Mouse (Mus musculus) neural tube, embryonic 14.5 days (tissue): ENCODE data around the gene Nfib. TPM values are rescaled to one million over a fixed set of nuclear protein-coding genes. Genes with fewer than 3 reads are reported as not detected.

ENCODE experiments used
- ATAC-seq: fragments of 200-750 bp; cut with Nextera tagmentation; 2 replicates; pipeline ENCODE4 v1.8.0; 2017; ENCODE audit warnings: low read depth, mild to moderate bottlenecking, moderate TSS enrichment, moderate library complexity
- H3K27ac ChIP-seq: fragments of 300-500 bp; sonication (generic); 2 replicates; pipeline ENCODE4 v1.5.1; 2014; ENCODE audit warnings: low read depth, mild to moderate bottlenecking, control low read depth, low read length, moderate library complexity, mixed read lengths
- H3K27me3 ChIP-seq: fragments of 300-500 bp; sonication (generic); 2 replicates; pipeline ENCODE4 v1.6.1; 2014; ENCODE audit warnings: low read length; ENCODE audit not compliant: control insufficient read depth, insufficient read depth
- H3K36me3 ChIP-seq: fragments of 300-500 bp; sonication (generic); 2 replicates; pipeline ENCODE4 v1.6.1; 2014; ENCODE audit warnings: low read length, mixed read lengths; ENCODE audit not compliant: control insufficient read depth, insufficient read depth
- H3K4me1 ChIP-seq: fragments of 300-500 bp; sonication (generic); 2 replicates; pipeline ENCODE4 v1.6.1; 2014; ENCODE audit warnings: low read length; ENCODE audit not compliant: control insufficient read depth, insufficient read depth
- H3K4me2 ChIP-seq: fragments of 300-500 bp; sonication (generic); 2 replicates; pipeline ENCODE4 v1.6.1; 2014; ENCODE audit warnings: mild to moderate bottlenecking, low read depth, low read length, control low read depth
- H3K4me3 ChIP-seq: fragments of 300-500 bp; sonication (generic); 2 replicates; pipeline ENCODE4 v1.5.1; 2014; ENCODE audit warnings: low read depth, low read length, control low read depth, mixed read lengths
- H3K9ac ChIP-seq: fragments of 300-500 bp; sonication (generic); replicated peaks from 2 replicates; pipeline ENCODE4 v1.6.1; 2014; ENCODE audit warnings: low read depth, mild to moderate bottlenecking, control low read depth, low read length, mixed read lengths
- H3K9me3 ChIP-seq: fragments of 300-500 bp; sonication (generic); 2 replicates; pipeline ENCODE4 v1.6.1; 2016; ENCODE audit warnings: low read length; ENCODE audit not compliant: control insufficient read depth
- WGBS: fragments of 180-500 bp; shearing (Covaris S2); extraction: QIAGEN DNeasy Blood & Tissue Kit; methylation state at CpG from one replicate; pipeline ENCODE4 v1.1.7; 2014; 5-methylcytosine and 5-hydroxymethylcytosine counted together
- polyA plus RNA-seq: library from polyadenylated mRNA; unstranded; fragments of >200 nt; fragmentation: Nextera tagmentation; extraction: Ambion mirVana; gene quantifications from 2 replicates; pipeline ENCODE4 v1.2.1, GENCODE M21; 2014

The Nfib gene
- polyA plus RNA-seq, 1 experiment from 2014 or later = 111 TPM

DNA sequence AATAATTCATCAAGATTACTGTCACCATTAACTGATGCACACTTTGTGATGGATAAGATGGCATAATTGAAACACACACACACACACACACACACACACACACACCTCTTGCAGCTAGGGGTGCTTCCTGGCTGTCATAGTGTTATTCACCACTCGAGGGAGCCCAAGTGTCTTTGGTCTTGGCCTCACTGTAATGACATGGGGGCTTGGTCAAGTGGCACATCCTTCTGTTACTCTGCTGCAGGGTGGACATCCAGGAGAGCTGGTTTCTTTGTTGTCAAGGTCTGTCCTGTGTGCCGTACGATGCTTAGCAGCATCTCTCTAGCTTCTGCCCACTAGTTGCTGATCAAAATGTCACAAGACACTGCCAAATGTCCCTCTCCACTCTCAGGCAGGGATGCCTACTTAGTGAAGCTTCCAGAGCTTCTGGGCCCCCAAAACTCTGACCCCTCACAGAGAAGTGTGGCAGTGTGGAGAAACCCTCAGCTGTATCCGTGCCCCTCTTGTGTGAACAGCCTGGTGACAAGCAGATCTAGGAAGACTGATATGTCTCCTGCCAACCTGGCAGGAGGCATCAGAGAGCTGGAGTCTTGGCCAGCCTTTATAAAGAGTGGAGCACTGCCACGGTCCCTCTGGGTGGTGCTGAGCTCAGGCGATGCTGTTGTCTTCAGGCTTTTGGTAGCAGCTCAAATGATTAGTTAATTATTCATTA, 62.4 kb downstream of the Nfib start:
- H3K4me3 ChIP-seq = no peak overlapping the region
- peak; percentile 86 for ATAC-seq
- no peak overlapping the region for H3K9ac ChIP-seq
- H3K4me1 ChIP-seq = no peaks in the 10 kb centered on the region
- WGBS = 51% methylated on average over 6 of the region's 6 CpGs
- H3K36me3 ChIP-seq = no peaks in the 10 kb centered on the region
- H3K4me2 ChIP-seq = no peak overlapping the region
- H3K27me3 ChIP-seq = no peaks in the 10 kb centered on the region
- H3K9me3 ChIP-seq = no peaks in the 10 kb centered on the region
- no peak overlapping the region for H3K27ac ChIP-seq

DNA sequence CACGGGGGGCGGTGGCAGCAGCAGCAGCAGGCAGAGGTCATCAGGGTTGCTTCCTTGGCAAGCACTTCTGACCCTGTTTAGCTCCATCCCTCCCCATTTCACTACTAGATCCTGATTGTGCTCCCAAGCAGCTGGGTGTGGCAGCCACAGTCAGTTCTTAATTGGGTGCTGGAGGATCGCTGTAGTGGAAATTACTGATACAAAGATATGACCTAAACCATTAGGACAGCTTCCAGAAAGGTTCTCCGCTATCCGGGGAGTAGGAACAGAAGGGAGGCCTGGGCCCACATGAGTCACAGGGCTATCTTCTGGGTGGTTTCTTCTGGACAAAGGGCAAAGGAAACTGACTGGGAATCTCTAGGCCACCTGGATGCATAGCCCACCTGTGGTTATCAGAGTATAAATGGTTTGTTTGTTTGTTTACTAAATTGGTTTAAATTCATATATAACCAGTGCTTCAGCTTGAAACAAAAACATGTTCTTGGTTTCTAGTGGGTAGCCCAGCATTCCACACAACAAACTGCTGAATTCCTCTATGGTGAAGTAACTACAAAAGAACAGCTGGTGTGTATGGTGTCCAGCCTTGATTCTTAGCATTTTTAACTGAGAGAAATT, 64.4 kb downstream of the Nfib start:
- Histone ChIP-seq H3K36me3 (no peaks in the 10 kb centered on the region), H3K9me3 (no peaks in the 10 kb centered on the region)
- 85% methylated on average over 5 of the region's 5 CpGs for WGBS

DNA sequence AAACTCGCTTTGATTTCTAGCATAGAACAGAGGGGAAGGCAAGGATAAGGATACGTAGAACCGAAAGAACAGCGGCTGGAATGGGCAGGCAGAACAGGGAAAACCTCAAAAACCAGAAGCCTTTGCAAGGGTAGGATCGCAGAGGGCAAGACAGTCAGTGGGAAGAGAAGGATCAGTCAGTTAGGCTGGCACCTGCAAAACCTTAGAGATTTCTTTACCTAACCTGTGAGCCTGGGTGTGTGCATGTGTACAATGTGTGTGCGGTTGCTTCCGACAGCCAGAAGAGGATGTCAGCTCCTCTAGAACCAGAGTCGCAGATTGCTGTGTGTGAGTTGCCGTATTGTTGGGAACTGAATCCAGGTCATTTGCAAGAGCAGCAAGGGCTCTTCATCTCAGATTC, 67.3 kb downstream of the Nfib start:
- no peak overlapping the region for H3K4me2 ChIP-seq
- 95% methylated on average over 9 of the region's 9 CpGs for WGBS
- no peak overlapping the region for H3K27ac ChIP-seq
- H3K36me3 ChIP-seq = no peaks in the 10 kb centered on the region
- no peaks in the 10 kb centered on the region for H3K27me3 ChIP-seq
- no peak overlapping the region for H3K9ac ChIP-seq
- H3K9me3 ChIP-seq = no peaks in the 10 kb centered on the region
- H3K4me3 ChIP-seq = no peak overlapping the region
- no peaks in the 10 kb centered on the region for H3K4me1 ChIP-seq
- ATAC-seq = no peak

More for the DNA sequence above, 64.4 kb downstream of the Nfib start:
- H3K4me3 ChIP-seq = no peak overlapping the region
- no peak overlapping the region for H3K9ac ChIP-seq
- H3K27ac ChIP-seq = no peak overlapping the region
- H3K27me3 ChIP-seq = no peaks in the 10 kb centered on the region
- H3K4me2 ChIP-seq = no peak overlapping the region
- ATAC-seq = no peak
- no peaks in the 10 kb centered on the region for H3K4me1 ChIP-seq

DNA sequence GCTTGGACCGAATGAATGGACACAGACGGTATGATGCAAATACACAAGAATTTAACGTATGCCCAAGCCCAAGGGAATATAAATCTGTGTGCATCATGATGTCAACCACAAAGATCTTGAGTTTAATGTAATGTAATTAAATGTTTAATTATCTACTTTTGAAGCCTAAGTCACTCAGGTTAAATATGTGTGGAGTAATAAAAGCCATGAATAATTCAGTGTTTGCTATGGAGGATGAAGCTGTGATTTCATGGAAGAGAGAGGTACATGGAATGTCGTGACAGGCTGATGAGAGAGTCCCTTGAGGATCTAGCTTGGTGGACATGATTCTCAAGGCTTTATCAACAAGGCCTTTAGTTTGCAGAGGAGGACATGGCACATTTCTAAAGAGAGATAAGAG, 67.9 kb downstream of the Nfib start:
- Histone ChIP-seq H3K27ac (no peak overlapping the region), H3K4me1 (no peaks in the 10 kb centered on the region), H3K9ac (no peak overlapping the region), H3K4me3 (no peak overlapping the region), H3K27me3 (no peaks in the 10 kb centered on the region), H3K9me3 (no peaks in the 10 kb centered on the region), H3K4me2 (no peak overlapping the region), H3K36me3 (no peaks in the 10 kb centered on the region)
- 32% methylated on average over 4 of the region's 4 CpGs for WGBS
- ATAC-seq = no peak

DNA sequence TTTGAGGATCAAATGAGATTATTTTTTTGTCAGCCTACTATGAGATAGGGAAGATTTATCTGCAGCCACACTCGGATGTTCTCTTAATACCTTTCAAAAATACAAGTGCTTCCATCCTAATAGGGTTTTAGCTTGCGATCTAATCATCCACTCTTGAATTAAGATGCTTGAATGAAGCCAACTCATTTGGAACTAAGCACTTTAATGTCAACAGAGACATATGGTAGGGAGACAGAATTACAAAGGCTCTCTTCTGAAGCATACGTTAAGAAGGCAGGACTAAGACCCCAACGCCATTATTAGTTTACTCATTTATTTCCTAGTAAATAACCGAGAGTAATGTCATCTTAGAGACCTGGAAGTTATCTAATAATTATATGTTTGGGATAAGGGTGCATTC, 68.9 kb downstream of the Nfib start:
- ATAC-seq = no peak
- H3K9me3 ChIP-seq = no peaks in the 10 kb centered on the region
- no peak overlapping the region for H3K4me3 ChIP-seq
- H3K36me3 ChIP-seq = no peaks in the 10 kb centered on the region
- H3K4me2 ChIP-seq = no peak overlapping the region
- H3K27me3 ChIP-seq = no peaks in the 10 kb centered on the region
- H3K27ac ChIP-seq = no peak overlapping the region
- 52% methylated on average over 5 of the region's 5 CpGs for WGBS
- no peaks in the 10 kb centered on the region for H3K4me1 ChIP-seq
- no peak overlapping the region for H3K9ac ChIP-seq

DNA sequence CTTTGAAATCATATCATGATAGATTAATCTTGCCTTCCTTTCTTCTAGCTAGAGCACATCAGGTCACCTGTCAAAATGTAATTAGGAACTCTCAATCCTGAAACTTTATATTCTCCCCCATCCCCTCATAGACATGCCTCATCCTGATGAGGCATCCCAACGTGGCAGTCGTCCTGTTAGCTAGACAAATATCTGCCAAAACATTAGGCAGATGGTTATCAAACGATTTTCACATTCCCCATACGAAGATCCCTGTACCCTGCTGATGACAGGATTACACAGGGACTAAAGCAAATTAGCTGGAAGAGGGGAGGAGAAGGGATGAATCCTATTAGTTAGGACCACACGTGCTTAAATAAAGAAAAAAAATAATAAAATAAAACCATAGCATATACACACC, 69.7 kb downstream of the Nfib start:
- no peak for ATAC-seq
- Histone ChIP-seq H3K27me3 (no peaks in the 10 kb centered on the region), H3K9ac (no peak overlapping the region), H3K4me1 (no peaks in the 10 kb centered on the region), H3K36me3 (no peaks in the 10 kb centered on the region), H3K4me3 (no peak overlapping the region), H3K4me2 (no peak overlapping the region), H3K27ac (no peak overlapping the region), H3K9me3 (no peaks in the 10 kb centered on the region)
- 59% methylated on average over 5 of the region's 5 CpGs for WGBS

DNA sequence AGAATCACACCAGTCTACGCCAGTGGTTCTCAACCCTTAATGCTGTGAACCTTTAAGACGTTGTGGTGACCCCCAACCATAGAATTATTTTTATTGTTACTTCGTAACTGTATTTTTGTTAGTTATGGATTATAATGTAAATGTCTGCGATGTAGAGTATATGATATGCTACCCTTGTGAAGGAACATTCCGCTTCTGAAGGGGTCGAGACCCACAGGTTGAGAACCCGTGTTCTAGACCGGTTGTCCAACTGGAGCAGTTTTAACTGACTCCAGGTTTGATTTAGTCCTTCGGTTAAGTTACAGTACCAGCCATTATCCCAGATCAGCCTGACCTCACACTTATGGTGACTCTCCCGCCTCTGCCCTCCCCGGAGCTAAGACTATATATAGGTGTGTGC, 70.4 kb downstream of the Nfib start:
- Histone ChIP-seq H3K9ac (no peak overlapping the region), H3K27ac (no peak overlapping the region), H3K36me3 (no peaks in the 10 kb centered on the region), H3K4me3 (no peak overlapping the region), H3K9me3 (no peaks in the 10 kb centered on the region), H3K4me2 (no peak overlapping the region), H3K4me1 (no peaks in the 10 kb centered on the region), H3K27me3 (no peaks in the 10 kb centered on the region)
- WGBS = 96% methylated on average over 11 of the region's 11 CpGs
- no peak for ATAC-seq

DNA sequence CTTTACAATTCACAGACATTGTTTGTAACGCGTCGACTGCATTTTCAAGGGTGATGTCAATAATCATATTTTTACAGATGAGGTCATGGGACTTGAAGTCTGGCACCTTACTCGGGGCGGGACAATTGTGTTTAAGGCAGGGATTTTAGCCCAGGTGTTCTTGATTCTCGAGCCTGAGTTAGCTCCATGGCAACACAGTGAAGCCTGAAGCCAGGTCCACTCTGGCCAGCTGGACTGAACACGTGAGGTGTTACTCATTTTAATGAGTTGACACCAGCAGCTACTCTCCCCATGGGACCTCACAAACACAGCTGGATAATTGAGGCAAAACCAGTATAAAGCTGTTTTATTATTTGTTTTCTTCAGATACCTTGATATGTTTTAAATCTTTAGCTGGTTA, 71.2 kb downstream of the Nfib start:
- Histone ChIP-seq H3K27me3 (no peaks in the 10 kb centered on the region), H3K36me3 (no peaks in the 10 kb centered on the region), H3K4me2 (no peak overlapping the region), H3K9me3 (no peaks in the 10 kb centered on the region), H3K4me3 (no peak overlapping the region), H3K27ac (no peak overlapping the region), H3K9ac (no peak overlapping the region), H3K4me1 (no peaks in the 10 kb centered on the region)
- WGBS = 72% methylated on average over 7 of the region's 7 CpGs
- ATAC-seq = no peak

DNA sequence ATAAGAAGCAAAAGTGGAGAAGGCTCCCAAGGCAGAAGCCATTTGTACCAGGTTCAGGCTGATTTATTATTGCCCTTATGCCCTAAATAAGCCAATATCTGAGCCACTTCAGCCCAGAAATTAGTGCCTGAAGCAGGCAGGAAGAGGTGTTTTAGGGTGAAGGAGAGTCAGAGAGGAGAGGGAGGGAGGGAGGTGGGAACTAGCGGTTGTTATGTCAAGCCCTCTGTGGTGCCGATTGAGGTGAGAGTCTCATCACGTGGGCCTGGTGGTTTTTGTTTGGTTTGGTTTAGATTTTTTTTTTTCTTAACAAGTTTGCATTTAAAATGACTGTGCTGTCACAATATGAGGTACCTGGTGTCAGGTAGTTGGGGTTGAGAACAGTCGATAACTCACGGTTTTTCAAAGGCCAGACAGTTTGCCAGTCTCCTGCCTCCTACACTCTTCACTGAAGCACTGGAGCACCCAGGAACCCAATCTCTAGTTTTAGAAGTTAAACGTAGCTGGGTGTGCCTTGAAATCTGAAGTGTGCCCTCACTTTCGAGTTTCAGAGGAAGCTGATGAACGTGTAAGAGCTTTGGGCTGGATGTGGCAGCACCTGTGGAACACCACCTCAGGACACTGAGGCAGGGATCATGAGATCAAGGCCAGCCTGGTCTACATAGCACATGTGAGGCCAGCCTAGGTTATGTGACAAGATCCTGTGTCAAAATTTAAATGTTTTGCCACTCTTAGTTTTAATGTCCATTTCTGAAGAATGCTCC, 81.1 kb downstream of the Nfib start:
- H3K4me2 ChIP-seq = no peak overlapping the region
- 77% methylated on average over 8 of the region's 8 CpGs for WGBS
- no peaks in the 10 kb centered on the region for H3K36me3 ChIP-seq
- no peak for ATAC-seq
- H3K4me1 ChIP-seq = peaks cover 5% of the 10 kb centered on the region
- no peaks in the 10 kb centered on the region for H3K27me3 ChIP-seq
- no peak overlapping the region for H3K9ac ChIP-seq
- no peak overlapping the region for H3K4me3 ChIP-seq
- H3K27ac ChIP-seq = no peak overlapping the region
- no peaks in the 10 kb centered on the region for H3K9me3 ChIP-seq
